In genomic region chr12:84327111-84327512, GRCm38 (mm10) we compare ENCODE assay signal across 13 mouse cellular contexts. TPM values are rescaled to one million over a fixed set of nuclear protein-coding genes. Genes with fewer than 3 reads are reported as not detected.
DNase-seq lines count a peak whose midpoint lies in the region; ATAC-seq and TF ChIP-seq lines count a peak whose summit lies in the region.
"Had no signal": no experiment of that assay in that cellular context is flagged by ENCODE, and none has a peak within 500 bp of the region (broad histone marks: within the 10 kb centered on the region; RNA-seq: fewer than 3 reads in every experiment).

No protein-coding gene starts in this region.

- peak; percentile 56; the same call in 1 of the 2 replicates for ATAC-seq in intestine, embryonic 16.5 days
- ATAC-seq: forebrain, postnatal 0 days had no signal

- no peaks in the 10 kb centered on the region for H3K27me3 ChIP-seq in intestine, embryonic 16.5 days (replicated peaks; ENCODE audit: control insufficient read depth, insufficient read depth, low read length)
- H3K27me3 ChIP-seq: hindbrain, embryonic 15.5 days had no signal

- H3K9ac ChIP-seq in intestine, embryonic 16.5 days (ENCODE audit: low read depth, low read length): no peak overlapping the region
- H3K9ac ChIP-seq: forebrain, postnatal 0 days; hindbrain, embryonic 15.5 days had no signal

- peaks cover 12% of the 10 kb centered on the region for H3K36me3 ChIP-seq in intestine, embryonic 16.5 days (ENCODE audit: control insufficient read depth, insufficient read depth, low read length)

- WGBS in intestine, embryonic 16.5 days: 71% methylated on average over 4 of the region's 4 CpGs

- no peak overlapping the region for H3K4me2 ChIP-seq in intestine, embryonic 16.5 days (ENCODE audit: low read depth, low read length)
- H3K4me2 ChIP-seq: hindbrain, embryonic 15.5 days; midbrain, embryonic 11.5 days had no signal

- peak in 1 of 2 experiments; percentile 45 for DNase-seq in layer of hippocampus, adult 2 months (ENCODE audit: low spot score in 2 of 2)
- DNase-seq in layer of hippocampus, postnatal 25 days (ENCODE audit: extremely low spot score in 1 of 2, low spot score in 1 of 2): no peak
- peak; percentile 35 to 57 for DNase-seq in heart, adult 9 months (ENCODE audit: low spot score in 2 of 2)
- peak; percentile 31 for DNase-seq in lung, postnatal 36 days
- no peak for DNase-seq in spleen, postnatal 10 days (ENCODE audit: low spot score in 2 of 2)
- no peak for DNase-seq in thymus, postnatal 10 days (ENCODE audit: low spot score in 2 of 2)
- DNase-seq: forebrain, postnatal 0 days; left cerebral cortex, postnatal 4 days; thymus, postnatal 36 days had no signal

- peak overlapping the region; percentile 55; the same call in 1 of the 2 replicates for H3K27ac ChIP-seq in layer of hippocampus, adult 2 months
- H3K27ac ChIP-seq in intestine, embryonic 16.5 days (ENCODE audit: low read length): no peak overlapping the region
- H3K27ac ChIP-seq: hindbrain, embryonic 15.5 days had no signal

- no peak for TF ChIP-seq CTCF in layer of hippocampus, adult 2 months (conservative IDR thresholded peaks at IDR 0.05)

- H3K4me1 ChIP-seq in intestine, embryonic 16.5 days (ENCODE audit: control insufficient read depth, insufficient read depth, low read length): no peaks in the 10 kb centered on the region
- H3K4me1 ChIP-seq: hindbrain, embryonic 15.5 days had no signal

- H3K9me3 ChIP-seq in intestine, embryonic 16.5 days (ENCODE audit: control insufficient read depth, low read length): no peaks in the 10 kb centered on the region
- H3K9me3 ChIP-seq: G1E; hindbrain, embryonic 15.5 days had no signal

- no peak overlapping the region for H3K4me3 ChIP-seq in layer of hippocampus, adult 2 months
- no peak overlapping the region for H3K4me3 ChIP-seq in intestine, embryonic 16.5 days (ENCODE audit: low read length)
- H3K4me3 ChIP-seq: hindbrain, embryonic 15.5 days had no signal

RNA-seq across cellular contexts. Expression of gene Zfp410, which starts 10.5 kb away (rescaled TPM):
- 10 to 100 TPM; 39.3 to 41.0 TPM for total RNA-seq in layer of hippocampus, adult 2 months (2021)
- total RNA-seq in layer of hippocampus, postnatal 25 days (2021): 10 to 100 TPM; 31.4 to 38.7 TPM
- 54.8 and 61.5 TPM in 2 replicates for polyA plus RNA-seq in intestine, embryonic 16.5 days (2015; fragmentation: Nextera tagmentation; extraction: Ambion mirVana)

RNA-seq across cellular contexts. Expression of gene Coq6, which starts 34.3 kb away (rescaled TPM):
- 10 to 100 TPM; 26.0 to 27.2 TPM for total RNA-seq in layer of hippocampus, adult 2 months (2021)
- 10 to 100 TPM; 26.4 to 28.7 TPM for total RNA-seq in layer of hippocampus, postnatal 25 days (2021)
- polyA plus RNA-seq in intestine, embryonic 16.5 days (2015; fragmentation: Nextera tagmentation; extraction: Ambion mirVana): 51.2 and 53.8 TPM in 2 replicates

RNA-seq across cellular contexts. Expression of gene Fam161b, which starts 34.5 kb away (rescaled TPM):
- total RNA-seq in layer of hippocampus, adult 2 months (2021): 10 to 100 TPM; 12.5 to 12.6 TPM
- total RNA-seq in layer of hippocampus, postnatal 25 days (2021): 10 to 100 TPM in 1 of 2 experiments, 1 to 10 TPM in 1; 9.5 to 10.8 TPM
- polyA plus RNA-seq in intestine, embryonic 16.5 days (2015; fragmentation: Nextera tagmentation; extraction: Ambion mirVana): 2.3 and 3.3 TPM in 2 replicates

RNA-seq across cellular contexts. Expression of gene Ptgr2, which starts 42.1 kb away (rescaled TPM):
- total RNA-seq in layer of hippocampus, adult 2 months (2021): 10 to 100 TPM; 39.0 to 42.7 TPM
- 10 to 100 TPM; 38.0 to 41.3 TPM for total RNA-seq in layer of hippocampus, postnatal 25 days (2021)
- polyA plus RNA-seq in intestine, embryonic 16.5 days (2015; fragmentation: Nextera tagmentation; extraction: Ambion mirVana): 58.1 and 60.2 TPM in 2 replicates

Comparison
In these comparisons a context has a peak if more than half of its experiments do, and no peak if none do; other contexts are left out.
1. DNase-seq: peak in heart, adult 9 months (2 of 2) and lung, postnatal 36 days (single experiment); none in layer of hippocampus, postnatal 25 days (0 of 2), spleen, postnatal 10 days (0 of 2) and thymus, postnatal 10 days (0 of 2).